Mouse (Mus musculus) liver, postnatal 0 days (tissue): ENCODE results near the gene Rps27l. TPM values are rescaled to one million over a fixed set of nuclear protein-coding genes. Genes with fewer than 3 reads are reported as not detected.

Experiments
- ATAC-seq: fragments of 200-750 bp; cut with Nextera tagmentation; 2 replicates; pipeline ENCODE4 v1.8.0; 2017; ENCODE audit warnings: mild to moderate bottlenecking, moderate library complexity
- DNase-seq: peaks from one replicate; pipeline ENCODE4 v3.0.0-alpha.2; 2016
- H3K27ac ChIP-seq: fragments of 300-500 bp; sonication (generic); 2 replicates; pipeline ENCODE4 v1.5.1; 2014; ENCODE audit warnings: antibody characterized with exemption, moderate library complexity, mild to moderate bottlenecking, low read depth
- H3K27me3 ChIP-seq: fragments of 300-500 bp; sonication (generic); 2 replicates; pipeline ENCODE4 v1.6.1; 2014; ENCODE audit warnings: low read length, control low read depth, mixed read lengths; ENCODE audit not compliant: insufficient read depth
- H3K36me3 ChIP-seq: fragments of 300-500 bp; sonication (generic); replicated peaks from 2 replicates; pipeline ENCODE4 v1.6.1; 2014; ENCODE audit warnings: mild to moderate bottlenecking, control low read depth, low read length, moderate library complexity, mixed read lengths; ENCODE audit not compliant: insufficient read depth
- H3K4me1 ChIP-seq: fragments of 300-500 bp; sonication (generic); 2 replicates; pipeline ENCODE4 v1.6.1; 2014; ENCODE audit warnings: antibody characterized with exemption, mild to moderate bottlenecking, control low read depth; ENCODE audit not compliant: insufficient read depth
- H3K4me2 ChIP-seq: fragments of 300-500 bp; sonication (generic); 2 replicates; pipeline ENCODE4 v1.6.1; 2014; ENCODE audit warnings: low read depth, mild to moderate bottlenecking, low read length, moderate library complexity, mixed read lengths
- H3K4me3 ChIP-seq: fragments of 300-500 bp; sonication (generic); 2 replicates; pipeline ENCODE4 v1.5.1; 2014; ENCODE audit warnings: low read depth, low read length
- H3K9ac ChIP-seq: fragments of 300-500 bp; sonication (generic); replicated peaks from 2 replicates; pipeline ENCODE4 v1.6.1; 2014; ENCODE audit warnings: mild to moderate bottlenecking, moderate library complexity
- H3K9me3 ChIP-seq: fragments of 300-500 bp; sonication (generic); 2 replicates; pipeline ENCODE4 v1.6.1; 2016; ENCODE audit warnings: mild to moderate bottlenecking, control low read depth, low read length, mixed read lengths
- CTCF ChIP-seq: sonication (generic); IDR thresholded peaks from 2 replicates; pipeline ENCODE4 v1.5.1; 2016; ENCODE audit warnings: antibody characterized with exemption, low read depth
- EP300 ChIP-seq: IDR thresholded peaks from 2 replicates; pipeline ENCODE4 v1.6.1; 2016; ENCODE audit warnings: antibody characterized with exemption, low read depth, mild to moderate bottlenecking
- WGBS: fragments of 180-500 bp; shearing (Covaris S2); extraction: QIAGEN DNeasy Blood & Tissue Kit; methylation state at CpG from one replicate; pipeline ENCODE4 v1.1.7; 2014; ENCODE audit not compliant: insufficient replicate concordance; 5-methylcytosine and 5-hydroxymethylcytosine counted together
- polyA plus RNA-seq: library from polyadenylated mRNA; unstranded; fragments of >200 nt; fragmentation: Nextera tagmentation; extraction: Ambion mirVana; gene quantifications from 2 replicates; pipeline ENCODE4 v1.2.1, GENCODE M21; 2015

Gene Rps27l
- 587 and 618 TPM in 2 replicates for polyA plus RNA-seq

GRCm38 (mm10) chr9:66945647-66946641 lies at the start of gene Rps27l:
Rps27l (plus strand) TSS chr9:66946086.
- Histone ChIP-seq H3K4me3 (peak within 1 kb of the TSS; percentile 96), H3K27me3 (no peaks in the 10 kb centered on the region), H3K36me3 (peaks cover 9% of the 10 kb centered on the region), H3K9me3 (no peaks in the 10 kb centered on the region), H3K4me2 (peak within 1 kb of the TSS; percentile 83), H3K27ac (peak within 1 kb of the TSS; percentile 97), H3K9ac (peak within 1 kb of the TSS; percentile 97), H3K4me1 (peaks cover 5% of the 10 kb centered on the region; the same call in 1 of the 2 replicates)
- under 1% methylated on average over 77 of the region's 77 CpGs for WGBS
- TF ChIP-seq EP300 (peak; percentile 59), CTCF (no peak)
- ATAC-seq (peak; percentile 99), DNase-seq (peak; percentile 98)

GRCm38 (mm10) chr9:66896951-66897350 lies 48.9 kb upstream of the Rps27l start:
- H3K27me3 ChIP-seq: no peaks in the 10 kb centered on the region
- DNase-seq: no peak
- H3K36me3 ChIP-seq: no peaks in the 10 kb centered on the region; the same call in 1 of the 2 replicates
- no peak overlapping the region for H3K9ac ChIP-seq
- no peak overlapping the region for H3K4me2 ChIP-seq
- no peak overlapping the region; the same call in 1 of the 2 replicates for H3K27ac ChIP-seq
- no peaks in the 10 kb centered on the region for H3K9me3 ChIP-seq
- ATAC-seq: no peak
- no peak for TF ChIP-seq EP300
- no peak for TF ChIP-seq CTCF
- H3K4me1 ChIP-seq: peaks cover 44% of the 10 kb centered on the region
- no peak overlapping the region for H3K4me3 ChIP-seq
- WGBS: 72% methylated on average over 6 of the region's 6 CpGs

- Histone ChIP-seq H3K27me3 (no peaks in the 10 kb centered on the region), H3K27ac (0 out of 2 replicates have a peak overlapping the region, but pooled peaks have one; percentile 11), H3K9me3 (no peaks in the 10 kb centered on the region), H3K9ac (no peak overlapping the region), H3K4me2 (no peak overlapping the region; the same call in 1 of the 2 replicates), H3K36me3 (no peaks in the 10 kb centered on the region; the same call in 1 of the 2 replicates), H3K4me1 (peaks cover 44% of the 10 kb centered on the region), H3K4me3 (no peak overlapping the region)
- no peak for TF ChIP-seq CTCF
- no peak for TF ChIP-seq EP300
- DNase-seq (no peak), ATAC-seq (no peak)
- WGBS: 39% methylated on average over 6 of the region's 6 CpGs
Measured at GRCm38 (mm10) chr9:66897851-66898250, 48.0 kb upstream of the Rps27l start.

GRCm38 (mm10) chr9:66899072-66899471 lies 46.8 kb upstream of the Rps27l start:
- Histone ChIP-seq H3K9ac (no peak overlapping the region), H3K4me3 (no peak overlapping the region), H3K9me3 (no peaks in the 10 kb centered on the region), H3K4me2 (peak overlapping the region; percentile 0; the same call in 1 of the 2 replicates), H3K27me3 (no peaks in the 10 kb centered on the region), H3K4me1 (peaks cover 41% of the 10 kb centered on the region), H3K27ac (peak overlapping the region; percentile 59), H3K36me3 (no peaks in the 10 kb centered on the region; the same call in 1 of the 2 replicates)
- no peak for TF ChIP-seq EP300
- peak; percentile 16; the same call in 1 of the 2 replicates for TF ChIP-seq CTCF
- WGBS: 35% methylated on average over 2 of the region's 2 CpGs
- no peak for DNase-seq
- peak; percentile 49; the same call in 1 of the 2 replicates for ATAC-seq

GRCm38 (mm10) chr9:66899526-66899925 lies 46.4 kb upstream of the Rps27l start:
- Histone ChIP-seq H3K4me3 (no peak overlapping the region), H3K4me1 (peaks cover 38% of the 10 kb centered on the region), H3K9me3 (no peaks in the 10 kb centered on the region), H3K27ac (no peak overlapping the region), H3K27me3 (no peaks in the 10 kb centered on the region), H3K36me3 (no peaks in the 10 kb centered on the region; the same call in none of the 2 replicates), H3K9ac (no peak overlapping the region), H3K4me2 (no peak overlapping the region; the same call in none of the 2 replicates)
- TF ChIP-seq CTCF (no peak), EP300 (no peak)
- DNase-seq (no peak), ATAC-seq (no peak)
- WGBS: 65% methylated on average over 4 of the region's 4 CpGs

- Histone ChIP-seq H3K9ac (no peak overlapping the region), H3K4me2 (no peak overlapping the region), H3K9me3 (no peaks in the 10 kb centered on the region), H3K36me3 (peaks cover 9% of the 10 kb centered on the region), H3K27ac (no peak overlapping the region), H3K27me3 (no peaks in the 10 kb centered on the region), H3K4me3 (no peak overlapping the region), H3K4me1 (peaks cover 44% of the 10 kb centered on the region)
- WGBS: 83% methylated on average over 9 of the region's 9 CpGs
- no peak for DNase-seq
- no peak for ATAC-seq
- TF ChIP-seq EP300 (no peak), CTCF (no peak)
Measured at GRCm38 (mm10) chr9:66905990-66906389, 39.9 kb upstream of the Rps27l start.
